Mouse (Mus musculus) thymus, postnatal 10 days (tissue): ENCODE results near the gene Nr1d1.

ENCODE experiments used
- DNase-seq, 2 experiments: peaks; one replicate each; pipeline ENCODE4 v3.0.0; 2021; ENCODE audit warnings: low spot score in 2 of 2

Gene Nr1d1

GRCm38 (mm10) chr11:98751221-98751782 is 23.8 kb downstream of the Nr1d1 start:
- DNase-seq = no peak

GRCm38 (mm10) chr11:98750351-98751201 is 24.6 kb downstream of the Nr1d1 start:
- DNase-seq = no peak

- DNase-seq = no peak
Measured at GRCm38 (mm10) chr11:98749716-98750115, 25.4 kb downstream of the Nr1d1 start.

GRCm38 (mm10) chr11:98748506-98749416 is 26.4 kb downstream of the Nr1d1 start:
- no peak for DNase-seq

- peak in 1 of 2 experiments; percentile 22 for DNase-seq
Measured at GRCm38 (mm10) chr11:98747804-98748505, 27.2 kb downstream of the Nr1d1 start.

GRCm38 (mm10) chr11:98746855-98747693 is 28.1 kb downstream of the Nr1d1 start:
- peak; percentile 74 to 78 for DNase-seq

- no peak for DNase-seq
Measured at GRCm38 (mm10) chr11:98745932-98746853, 28.9 kb downstream of the Nr1d1 start.

- DNase-seq = no peak
Measured at GRCm38 (mm10) chr11:98744456-98745019, 30.6 kb downstream of the Nr1d1 start.

- DNase-seq = no peak
Measured at GRCm38 (mm10) chr11:98743655-98744345, 31.3 kb downstream of the Nr1d1 start.

- DNase-seq = no peak
Measured at GRCm38 (mm10) chr11:98742397-98743291, 32.5 kb downstream of the Nr1d1 start.

GRCm38 (mm10) chr11:98741622-98742396 is 33.3 kb downstream of the Nr1d1 start:
- peak; percentile 60 to 77 for DNase-seq

- DNase-seq = no peak
Measured at GRCm38 (mm10) chr11:98741051-98741620, 34.0 kb downstream of the Nr1d1 start.

GRCm38 (mm10) chr11:98740393-98741050 is 34.6 kb downstream of the Nr1d1 start, which contains the start of gene Thra:
Gene Thra, plus strand, starts transcription at chr11:98740638.
- peak in 1 of 2 experiments; percentile 32 for DNase-seq

- no peak for DNase-seq
Measured at GRCm38 (mm10) chr11:98740026-98740392, 35.1 kb downstream of the Nr1d1 start.

- DNase-seq = no peak
Measured at GRCm38 (mm10) chr11:98738925-98739324, 36.2 kb downstream of the Nr1d1 start.

- no peak for DNase-seq
Measured at GRCm38 (mm10) chr11:98738428-98738911, 36.7 kb downstream of the Nr1d1 start.
